Mouse (Mus musculus): ENCODE results near the gene Itsn2. TPM values are rescaled to one million over a fixed set of nuclear protein-coding genes. Genes with fewer than 3 reads are reported as not detected.

The Itsn2 gene
- polyA plus RNA-seq, 1 experiment from 2014 or later, result 43.0 TPM

Other genes starting within 250 kb of the Itsn2 start
- gene Ncoa1, start 115.5 kb upstream of the Itsn2 start, polyA plus RNA-seq (2014; fragmentation: Nextera tagmentation; extraction: Ambion mirVana), result 2.2 and 2.6 TPM in 2 replicates
- not detected in 2 replicates for gene Gm3625, start 289 bp downstream of the Itsn2 start, polyA plus RNA-seq (2014; fragmentation: Nextera tagmentation; extraction: Ambion mirVana)
- gene Fam228a, start 145.8 kb downstream of the Itsn2 start, polyA plus RNA-seq (2014; fragmentation: Nextera tagmentation; extraction: Ambion mirVana), result 0.19 and 0.31 TPM in 2 replicates
- 2.5 and 3.3 TPM in 2 replicates for gene Pfn4, start 176.4 kb downstream of the Itsn2 start, polyA plus RNA-seq (2014; fragmentation: Nextera tagmentation; extraction: Ambion mirVana)
- gene Fam228b, start 176.6 kb downstream of the Itsn2 start, polyA plus RNA-seq (2014; fragmentation: Nextera tagmentation; extraction: Ambion mirVana), result 2.2 and 2.5 TPM in 2 replicates
- gene Sf3b6, start 224.9 kb downstream of the Itsn2 start, polyA plus RNA-seq (2014; fragmentation: Nextera tagmentation; extraction: Ambion mirVana), result 302 and 314 TPM in 2 replicates
- gene Fkbp1b, start 249.0 kb downstream of the Itsn2 start, polyA plus RNA-seq (2014; fragmentation: Nextera tagmentation; extraction: Ambion mirVana), result 4.5 and 5.8 TPM in 2 replicates